Mouse (Mus musculus): ENCODE measurements around the gene Cbs. TPM values are rescaled to one million over a fixed set of nuclear protein-coding genes. Genes with fewer than 3 reads are reported as not detected.

Cbs gene
- polyA plus RNA-seq, 2 experiments = 4.6 to 4.8 TPM

- Histone ChIP-seq H3K4me1 (ENCODE audit: control insufficient read depth, insufficient read depth, low read length) (no peaks in the 10 kb centered on the region), H3K9me3 (ENCODE audit: control insufficient read depth, low read length) (no peaks in the 10 kb centered on the region), H3K9ac (ENCODE audit: low read depth, low read length, severe bottlenecking) (no peak overlapping the region), H3K27me3 (ENCODE audit: control insufficient read depth, insufficient read depth, low read length) (no peaks in the 10 kb centered on the region), H3K4me2 (replicated peaks; ENCODE audit: low read depth, low read length, severe bottlenecking) (no peak overlapping the region), H3K36me3 (ENCODE audit: control insufficient read depth, insufficient read depth, low read length) (peaks cover 18% of the 10 kb centered on the region), H3K27ac (replicated peaks; ENCODE audit: low read depth, low read length) (no peak overlapping the region), H3K4me3 (replicated peaks; ENCODE audit: low read length) (no peak overlapping the region)
- no peak for TF ChIP-seq POLR2A (IDR thresholded peaks at IDR 0.05; ENCODE audit: borderline replicate concordance, extremely low read depth, insufficient read depth, insufficient read length)
- no peak for ATAC-seq (ENCODE audit: low FRiP score, low read depth)
- 71% methylated on average over 4 of the region's 4 CpGs for WGBS
- no peak for DNase-seq (ENCODE audit: low spot score)
These were observed 5.9 kb upstream of the Cbs start for GRCm38 (mm10) chr17:31642913-31643312.

GRCm38 (mm10) chr17:31642331-31642730, 5.3 kb upstream of the Cbs start:
- Histone ChIP-seq H3K9ac (ENCODE audit: low read depth, low read length, severe bottlenecking) (no peak overlapping the region), H3K9me3 (ENCODE audit: control insufficient read depth, low read length) (no peaks in the 10 kb centered on the region), H3K36me3 (ENCODE audit: control insufficient read depth, insufficient read depth, low read length) (peaks cover 12% of the 10 kb centered on the region), H3K27me3 (ENCODE audit: control insufficient read depth, insufficient read depth, low read length) (no peaks in the 10 kb centered on the region), H3K4me1 (ENCODE audit: control insufficient read depth, insufficient read depth, low read length) (no peaks in the 10 kb centered on the region), H3K27ac (replicated peaks; ENCODE audit: low read depth, low read length) (no peak overlapping the region), H3K4me2 (replicated peaks; ENCODE audit: low read depth, low read length, severe bottlenecking) (no peak overlapping the region), H3K4me3 (replicated peaks; ENCODE audit: low read length) (no peak overlapping the region)
- WGBS = 57% methylated on average over 8 of the region's 8 CpGs
- TF ChIP-seq POLR2A (IDR thresholded peaks at IDR 0.05; ENCODE audit: borderline replicate concordance, extremely low read depth, insufficient read depth, insufficient read length) = no peak
- no peak for ATAC-seq (ENCODE audit: low FRiP score, low read depth)
- no peak for DNase-seq (ENCODE audit: low spot score)

DNA sequence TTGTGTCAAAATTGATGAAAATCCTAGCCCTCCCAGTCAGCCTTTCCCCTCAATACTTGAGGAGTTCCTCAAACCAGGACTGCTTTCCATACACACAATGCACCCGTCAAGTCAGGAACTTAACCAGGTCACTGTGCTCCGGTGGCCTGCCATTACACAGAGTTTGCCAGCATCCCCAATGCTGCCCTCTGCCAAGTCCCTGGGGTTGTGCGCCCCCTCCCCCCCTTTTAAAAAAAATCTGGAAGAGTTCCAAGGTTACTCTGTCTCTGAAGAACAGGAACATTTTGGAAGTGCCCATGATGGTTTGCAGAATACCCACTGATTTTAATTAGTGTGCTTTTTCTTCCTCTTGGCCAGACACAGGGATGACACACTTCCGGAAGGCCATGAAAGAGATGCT, 2.6 kb upstream of the Cbs start:
- DNase-seq (ENCODE audit: low spot score) (no peak), ATAC-seq (ENCODE audit: low FRiP score, low read depth) (no peak)
- WGBS = 50% methylated on average over 4 of the region's 4 CpGs
- Histone ChIP-seq H3K27ac (replicated peaks; ENCODE audit: low read depth, low read length) (no peak overlapping the region), H3K9ac (ENCODE audit: low read depth, low read length, severe bottlenecking) (no peak overlapping the region), H3K4me2 (replicated peaks; ENCODE audit: low read depth, low read length, severe bottlenecking) (no peak overlapping the region), H3K36me3 (ENCODE audit: control insufficient read depth, insufficient read depth, low read length) (no peaks in the 10 kb centered on the region), H3K4me3 (replicated peaks; ENCODE audit: low read length) (no peak overlapping the region), H3K9me3 (ENCODE audit: control insufficient read depth, low read length) (no peaks in the 10 kb centered on the region), H3K27me3 (ENCODE audit: control insufficient read depth, insufficient read depth, low read length) (peaks cover 17% of the 10 kb centered on the region), H3K4me1 (ENCODE audit: control insufficient read depth, insufficient read depth, low read length) (peaks cover 8% of the 10 kb centered on the region)
- TF ChIP-seq POLR2A (IDR thresholded peaks at IDR 0.05; ENCODE audit: borderline replicate concordance, extremely low read depth, insufficient read depth, insufficient read length) = no peak

GRCm38 (mm10) chr17:31637866-31638570, 980 bp upstream of the Cbs start:
- DNase-seq (ENCODE audit: low spot score) (no peak), ATAC-seq (ENCODE audit: low FRiP score, low read depth) (no peak)
- Histone ChIP-seq H3K27me3 (ENCODE audit: control insufficient read depth, insufficient read depth, low read length) (peaks cover 17% of the 10 kb centered on the region), H3K4me2 (replicated peaks; ENCODE audit: low read depth, low read length, severe bottlenecking) (no peak overlapping the region; the same call in 1 of the 2 replicates), H3K27ac (replicated peaks; ENCODE audit: low read depth, low read length) (no peak overlapping the region), H3K9ac (ENCODE audit: low read depth, low read length, severe bottlenecking) (no peak overlapping the region), H3K9me3 (ENCODE audit: control insufficient read depth, low read length) (no peaks in the 10 kb centered on the region), H3K4me1 (ENCODE audit: control insufficient read depth, insufficient read depth, low read length) (peaks cover 8% of the 10 kb centered on the region), H3K36me3 (ENCODE audit: control insufficient read depth, insufficient read depth, low read length) (no peaks in the 10 kb centered on the region), H3K4me3 (replicated peaks; ENCODE audit: low read length) (no peak overlapping the region)
- TF ChIP-seq POLR2A (IDR thresholded peaks at IDR 0.05; ENCODE audit: borderline replicate concordance, extremely low read depth, insufficient read depth, insufficient read length) = no peak
- WGBS = 61% methylated on average over 9 of the region's 9 CpGs

GRCm38 (mm10) chr17:31636277-31636941, 629 bp downstream of the Cbs start:
- Histone ChIP-seq H3K4me2 (replicated peaks; ENCODE audit: low read depth, low read length, severe bottlenecking) (peak overlapping the region; percentile 97), H3K36me3 (ENCODE audit: control insufficient read depth, insufficient read depth, low read length) (no peaks in the 10 kb centered on the region), H3K4me3 (replicated peaks; ENCODE audit: low read length) (peak overlapping the region; percentile 55), H3K4me1 (ENCODE audit: control insufficient read depth, insufficient read depth, low read length) (peaks cover 8% of the 10 kb centered on the region), H3K27me3 (ENCODE audit: control insufficient read depth, insufficient read depth, low read length) (peaks cover 17% of the 10 kb centered on the region), H3K9me3 (ENCODE audit: control insufficient read depth, low read length) (no peaks in the 10 kb centered on the region), H3K9ac (ENCODE audit: low read depth, low read length, severe bottlenecking) (peak overlapping the region; percentile 45), H3K27ac (replicated peaks; ENCODE audit: low read depth, low read length) (no peak overlapping the region)
- ATAC-seq (ENCODE audit: low FRiP score, low read depth) (no peak), DNase-seq (ENCODE audit: low spot score) (no peak)
- no peak for TF ChIP-seq POLR2A (IDR thresholded peaks at IDR 0.05; ENCODE audit: borderline replicate concordance, extremely low read depth, insufficient read depth, insufficient read length)
- WGBS = 7% methylated on average over 40 of the region's 45 CpGs

Data from limb, embryonic 14.5 days (tissue).